Mouse (Mus musculus): ENCODE results near the gene Pkhd1.

- no peak for TF ChIP-seq POLR2A (IDR thresholded peaks at IDR 0.05; ENCODE audit: borderline replicate concordance, low read depth, low read length)
- TF ChIP-seq CTCF (IDR thresholded peaks at IDR 0.05; ENCODE audit: low read depth, low read length): no peak
Measured at GRCm38 (mm10) chr1:20478695-20479094, 139.2 kb downstream of the Pkhd1 start.

Measured in bone marrow macrophage, adult 2 months (primary cell).